Mouse (Mus musculus): ENCODE measurements around the gene Gm21994. TPM values are rescaled to one million over a fixed set of nuclear protein-coding genes. Genes with fewer than 3 reads are reported as not detected.

The Gm21994 gene
- polyA plus RNA-seq, 1 experiment from 2014 or later, result 2.7 TPM

Other genes starting within 250 kb of the Gm21994 start
- 12.8 and 14.2 TPM in 2 replicates for gene Zfp120, start 118.9 kb downstream of the Gm21994 start, polyA plus RNA-seq (2014; fragmentation: Nextera tagmentation; extraction: Ambion mirVana)
- not detected in 2 replicates for gene Gm10770, start 75.9 kb downstream of the Gm21994 start, polyA plus RNA-seq (2014; fragmentation: Nextera tagmentation; extraction: Ambion mirVana)
- not detected in 2 replicates for gene Gm14139, start 73.8 kb downstream of the Gm21994 start, polyA plus RNA-seq (2014; fragmentation: Nextera tagmentation; extraction: Ambion mirVana)
- 11.7 and 13.1 TPM in 2 replicates for gene Zfp937, start 37.5 kb downstream of the Gm21994 start, polyA plus RNA-seq (2014; fragmentation: Nextera tagmentation; extraction: Ambion mirVana)
- 0.10 and 0.13 TPM in 2 replicates for gene Gm14124, start 1.9 kb upstream of the Gm21994 start, polyA plus RNA-seq (2014; fragmentation: Nextera tagmentation; extraction: Ambion mirVana)
- gene Gm10130, start 68.1 kb upstream of the Gm21994 start, polyA plus RNA-seq (2014; fragmentation: Nextera tagmentation; extraction: Ambion mirVana), result 1.5 TPM in 1 of 2 replicates, not detected in the other
- gene 3300002I08Rik, start 107.2 kb upstream of the Gm21994 start, polyA plus RNA-seq (2014; fragmentation: Nextera tagmentation; extraction: Ambion mirVana), result 16.9 and 20.0 TPM in 2 replicates
- 8.7 and 9.1 TPM in 2 replicates for gene Zfp442, start 195.9 kb upstream of the Gm21994 start, polyA plus RNA-seq (2014; fragmentation: Nextera tagmentation; extraction: Ambion mirVana)
- gene Zfp345, start 229.5 kb upstream of the Gm21994 start, polyA plus RNA-seq (2014; fragmentation: Nextera tagmentation; extraction: Ambion mirVana), result 0.15 TPM in 1 of 2 replicates, not detected in the other

Measured in neural tube, embryonic 14.5 days (tissue).